Mouse (Mus musculus): ENCODE results near the gene Rnaseh1.

DNA sequence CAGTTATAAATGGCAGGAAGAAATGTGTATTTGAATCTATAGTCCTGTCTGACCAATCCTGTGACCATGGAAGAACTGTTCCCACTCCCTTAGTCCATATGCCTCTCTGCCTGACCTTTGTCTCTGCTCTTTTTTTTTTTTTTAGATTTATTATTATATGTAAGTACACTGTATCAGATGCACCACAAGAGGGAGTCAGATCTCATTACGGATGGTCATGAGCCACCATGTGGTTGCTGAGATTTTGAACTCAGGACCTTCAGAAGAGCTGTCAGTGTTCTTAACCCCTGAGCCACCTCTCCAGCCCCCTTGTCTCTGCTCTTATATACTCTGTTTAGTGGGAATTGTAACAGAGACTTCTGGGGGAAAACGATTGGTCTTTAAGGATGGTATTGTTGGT lies 10.6 kb upstream of the Rnaseh1 start:
- TF ChIP-seq POLR2A (IDR thresholded peaks at IDR 0.05; ENCODE audit: low read depth, low read length) (no peak), CTCF (IDR thresholded peaks at IDR 0.05; ENCODE audit: borderline replicate concordance, insufficient read depth, low read length) (no peak)

Measured in embryonic fibroblast, embryonic 13.5 days (primary cell).